8 mouse cellular contexts compared by ENCODE assay signal in genomic region chr2:156439666-156440462, GRCm38 (mm10). TPM values are rescaled to one million over a fixed set of nuclear protein-coding genes. Genes with fewer than 3 reads are reported as not detected.
DNase-seq lines count a peak whose midpoint lies in the region; ATAC-seq and TF ChIP-seq lines count a peak whose summit lies in the region.

No protein-coding gene starts in this region.

- TF ChIP-seq EP300 in stomach, postnatal 0 days (optimal IDR thresholded peaks at IDR 0.05): no peak

- WGBS in midbrain, embryonic 10.5 days: 53% methylated on average over 11 of the region's 11 CpGs
- 46% methylated on average over 11 of the region's 11 CpGs for WGBS in midbrain, embryonic 11.5 days
- 15% methylated on average over 11 of the region's 11 CpGs for WGBS in heart, embryonic 13.5 days
- 27% methylated on average over 11 of the region's 11 CpGs for WGBS in stomach, postnatal 0 days
- WGBS in midbrain, embryonic 14.5 days: 54% methylated on average over 11 of the region's 11 CpGs

- ATAC-seq in midbrain, embryonic 11.5 days (ENCODE audit: low FRiP score): no peak
- ATAC-seq in heart, embryonic 13.5 days (ENCODE audit: extremely low read depth, insufficient number of reproducible peaks, low FRiP score, low TSS enrichment): no peak
- ATAC-seq in stomach, postnatal 0 days (ENCODE audit: low FRiP score, low TSS enrichment): peak; percentile 40
- no peak for ATAC-seq in midbrain, embryonic 14.5 days (ENCODE audit: low FRiP score, low TSS enrichment)

- peaks cover 18% of the 10 kb centered on the region for H3K4me1 ChIP-seq in midbrain, embryonic 10.5 days
- H3K4me1 ChIP-seq in midbrain, embryonic 11.5 days (ENCODE audit: control insufficient read depth, insufficient read depth, low read length): no peaks in the 10 kb centered on the region
- H3K4me1 ChIP-seq in heart, embryonic 13.5 days: peaks cover 50% of the 10 kb centered on the region
- H3K4me1 ChIP-seq in stomach, postnatal 0 days (replicated peaks; ENCODE audit: control insufficient read depth, insufficient read depth): no peaks in the 10 kb centered on the region
- H3K4me1 ChIP-seq in midbrain, embryonic 14.5 days (ENCODE audit: control insufficient read depth, insufficient read depth, low read length): no peaks in the 10 kb centered on the region

- peaks cover under 1% of the 10 kb centered on the region; the same call in 1 of the 2 replicates for H3K36me3 ChIP-seq in midbrain, embryonic 10.5 days
- H3K36me3 ChIP-seq in midbrain, embryonic 11.5 days (ENCODE audit: control insufficient read depth, insufficient read depth, low read length): no peaks in the 10 kb centered on the region
- H3K36me3 ChIP-seq in heart, embryonic 13.5 days: no peaks in the 10 kb centered on the region
- H3K36me3 ChIP-seq in stomach, postnatal 0 days (ENCODE audit: control insufficient read depth, insufficient read depth, low read length): no peaks in the 10 kb centered on the region
- H3K36me3 ChIP-seq in midbrain, embryonic 14.5 days (ENCODE audit: control insufficient read depth, insufficient read depth, low read length): peaks cover 23% of the 10 kb centered on the region

- no peak overlapping the region for H3K4me2 ChIP-seq in midbrain, embryonic 11.5 days
- H3K4me2 ChIP-seq in heart, embryonic 13.5 days: peak overlapping the region; percentile 47
- H3K4me2 ChIP-seq in stomach, postnatal 0 days (replicated peaks; ENCODE audit: low read depth): no peak overlapping the region
- no peak overlapping the region for H3K4me2 ChIP-seq in midbrain, embryonic 14.5 days (ENCODE audit: low read length)

- H3K27me3 ChIP-seq in midbrain, embryonic 10.5 days (ENCODE audit: low read depth, poor library complexity, severe bottlenecking): no peaks in the 10 kb centered on the region
- H3K27me3 ChIP-seq in midbrain, embryonic 11.5 days (ENCODE audit: control insufficient read depth, insufficient read depth, low read length): no peaks in the 10 kb centered on the region
- H3K27me3 ChIP-seq in heart, embryonic 13.5 days (replicated peaks): no peaks in the 10 kb centered on the region
- no peaks in the 10 kb centered on the region for H3K27me3 ChIP-seq in stomach, postnatal 0 days (ENCODE audit: control insufficient read depth, insufficient read depth, low read length)
- H3K27me3 ChIP-seq in midbrain, embryonic 14.5 days (ENCODE audit: control insufficient read depth, insufficient read depth, low read length): no peaks in the 10 kb centered on the region

- no peak for DNase-seq in midbrain, embryonic 10.5 days (ENCODE audit: low spot score)
- no peak for DNase-seq in midbrain, embryonic 11.5 days (ENCODE audit: low spot score, missing footprints)
- DNase-seq in kidney, postnatal 14 days: peak; percentile 41
- DNase-seq in stomach, postnatal 0 days (ENCODE audit: low spot score): peak; percentile 58
- no peak for DNase-seq in cerebellum, adult 9-11 months
- DNase-seq in cerebellum, adult 18-20 months: no peak
- no peak for DNase-seq in midbrain, embryonic 14.5 days

- no peak overlapping the region for H3K9ac ChIP-seq in midbrain, embryonic 11.5 days (ENCODE audit: low read length)
- peak overlapping the region; percentile 33 for H3K9ac ChIP-seq in heart, embryonic 13.5 days
- 0 out of 2 replicates have a peak overlapping the region, but pooled peaks have one; percentile 9 for H3K9ac ChIP-seq in stomach, postnatal 0 days (ENCODE audit: low read length)
- no peak overlapping the region for H3K9ac ChIP-seq in midbrain, embryonic 14.5 days (replicated peaks; ENCODE audit: low read length)

- no peaks in the 10 kb centered on the region for H3K9me3 ChIP-seq in midbrain, embryonic 10.5 days (replicated peaks)
- no peaks in the 10 kb centered on the region for H3K9me3 ChIP-seq in midbrain, embryonic 11.5 days (ENCODE audit: control insufficient read depth, low read length)
- no peaks in the 10 kb centered on the region for H3K9me3 ChIP-seq in heart, embryonic 13.5 days
- no peaks in the 10 kb centered on the region for H3K9me3 ChIP-seq in stomach, postnatal 0 days (ENCODE audit: control insufficient read depth, low read length)
- H3K9me3 ChIP-seq in midbrain, embryonic 14.5 days (ENCODE audit: control insufficient read depth, low read length): no peaks in the 10 kb centered on the region

- no peak for TF ChIP-seq CTCF in stomach, postnatal 0 days (IDR thresholded peaks at IDR 0.05; ENCODE audit: low read depth)

- no peak overlapping the region for H3K4me3 ChIP-seq in midbrain, embryonic 10.5 days
- no peak overlapping the region for H3K4me3 ChIP-seq in midbrain, embryonic 11.5 days (ENCODE audit: low read depth, low read length)
- H3K4me3 ChIP-seq in heart, embryonic 13.5 days: no peak overlapping the region
- H3K4me3 ChIP-seq in stomach, postnatal 0 days (ENCODE audit: low read depth, low read length): no peak overlapping the region
- H3K4me3 ChIP-seq in midbrain, embryonic 14.5 days (replicated peaks; ENCODE audit: low read depth, low read length): no peak overlapping the region

- peak overlapping the region; percentile 35; the same call in 1 of the 2 replicates for H3K27ac ChIP-seq in midbrain, embryonic 10.5 days (replicated peaks)
- no peak overlapping the region for H3K27ac ChIP-seq in midbrain, embryonic 11.5 days (ENCODE audit: low read depth, low read length)
- peak overlapping the region; percentile 55 for H3K27ac ChIP-seq in heart, embryonic 13.5 days (replicated peaks)
- no peak overlapping the region for H3K27ac ChIP-seq in stomach, postnatal 0 days (replicated peaks)
- no peak overlapping the region for H3K27ac ChIP-seq in midbrain, embryonic 14.5 days (replicated peaks; ENCODE audit: low read depth, low read length)

RNA-seq across cellular contexts. Expression of gene Epb41l1, which starts 19.2 kb away (rescaled TPM):
- polyA plus RNA-seq in midbrain, embryonic 10.5 days (2016; fragmentation: Nextera tagmentation; extraction: Ambion mirVana): 1.3 and 1.8 TPM in 2 replicates
- polyA plus RNA-seq in midbrain, embryonic 11.5 days (2014; fragmentation: Nextera tagmentation; extraction: Ambion mirVana): 3.1 and 3.9 TPM in 2 replicates
- polyA plus RNA-seq in heart, embryonic 13.5 days (2015; fragmentation: Nextera tagmentation; extraction: Ambion mirVana): 1.1 and 1.2 TPM in 2 replicates
- 1.7 and 1.8 TPM in 2 replicates for polyA plus RNA-seq in stomach, postnatal 0 days (2015; fragmentation: Nextera tagmentation; extraction: Ambion mirVana)
- 20.9 and 26.1 TPM in 2 replicates for polyA plus RNA-seq in midbrain, embryonic 14.5 days (2014; fragmentation: Nextera tagmentation; extraction: Ambion mirVana)

Comparison
In these comparisons a context has a peak if more than half of its experiments do, and no peak if none do; other contexts are left out.
1. H3K27ac ChIP-seq: peak in midbrain, embryonic 10.5 days (single experiment) and heart, embryonic 13.5 days (single experiment); none in midbrain, embryonic 11.5 days (single experiment), stomach, postnatal 0 days (single experiment) and midbrain, embryonic 14.5 days (single experiment).
2. DNase-seq: peak in kidney, postnatal 14 days (single experiment) and stomach, postnatal 0 days (single experiment); none in midbrain, embryonic 10.5 days (single experiment), midbrain, embryonic 11.5 days (single experiment), cerebellum, adult 9-11 months (single experiment), cerebellum, adult 18-20 months (0 of 2) and midbrain, embryonic 14.5 days (single experiment).
3. H3K9ac ChIP-seq: peak in heart, embryonic 13.5 days (single experiment) and stomach, postnatal 0 days (single experiment); none in midbrain, embryonic 11.5 days (single experiment) and midbrain, embryonic 14.5 days (single experiment).